Mouse (Mus musculus) neural tube, embryonic 12.5 days (tissue): ENCODE measurements at regions not wholly inside any gene's neighbourhood (a gene's known extent, or its start where the extent isn't known, plus 50 kb on each side); places are given as distances from the start of the nearest gene placed in this dataset.

Experiments
- ATAC-seq: fragments of 200-750 bp; cut with Nextera tagmentation; 2 replicates; pipeline ENCODE4 v1.8.0; 2017; ENCODE audit warnings: low read depth, mild to moderate bottlenecking, moderate TSS enrichment, moderate library complexity; ENCODE audit not compliant: low FRiP score
- H3K27ac ChIP-seq: fragments of 300-500 bp; sonication (generic); 2 replicates; pipeline ENCODE4 v1.5.1; 2016
- H3K27me3 ChIP-seq: fragments of 300-500 bp; sonication (generic); replicated peaks from 2 replicates; pipeline ENCODE4 v1.6.1; 2016; ENCODE audit warnings: mild to moderate bottlenecking
- H3K36me3 ChIP-seq: fragments of 300-500 bp; sonication (generic); 2 replicates; pipeline ENCODE4 v1.6.1; 2016; ENCODE audit warnings: mild to moderate bottlenecking
- H3K4me1 ChIP-seq: fragments of 300-500 bp; sonication (generic); 2 replicates; pipeline ENCODE4 v1.6.1; 2016
- H3K4me2 ChIP-seq: fragments of 300-500 bp; sonication (generic); replicated peaks from 2 replicates; pipeline ENCODE4 v1.6.1; 2016; ENCODE audit warnings: mild to moderate bottlenecking
- H3K4me3 ChIP-seq: fragments of 300-500 bp; sonication (generic); 2 replicates; pipeline ENCODE4 v1.5.1; 2016
- H3K9ac ChIP-seq: fragments of 300-500 bp; sonication (generic); 2 replicates; pipeline ENCODE4 v1.6.1; 2016; ENCODE audit warnings: mild to moderate bottlenecking
- H3K9me3 ChIP-seq: fragments of 300-500 bp; sonication (generic); 2 replicates; pipeline ENCODE4 v1.6.1; 2016; ENCODE audit warnings: mild to moderate bottlenecking
- WGBS: fragments of 180-500 bp; shearing (Covaris S2); methylation state at CpG from one replicate; pipeline ENCODE4 v1.1.7; 2016; 5-methylcytosine and 5-hydroxymethylcytosine counted together

GRCm38 (mm10) chr6:88984170-88984569 lies 82.1 kb downstream of the Tpra1 start:
- Histone ChIP-seq H3K4me1 (peaks cover 28% of the 10 kb centered on the region), H3K27ac (no peak overlapping the region), H3K27me3 (no peaks in the 10 kb centered on the region), H3K4me3 (no peak overlapping the region), H3K9me3 (no peaks in the 10 kb centered on the region), H3K9ac (no peak overlapping the region), H3K36me3 (no peaks in the 10 kb centered on the region), H3K4me2 (no peak overlapping the region)
- ATAC-seq, result no peak
- WGBS, result 70% methylated on average over 4 of the region's 4 CpGs

GRCm38 (mm10) chr6:88984863-88985262 lies 82.8 kb downstream of the Tpra1 start:
- no peak for ATAC-seq
- 74% methylated on average over 4 of the region's 4 CpGs for WGBS
- no peaks in the 10 kb centered on the region for H3K9me3 ChIP-seq
- no peak overlapping the region for H3K27ac ChIP-seq
- no peaks in the 10 kb centered on the region for H3K27me3 ChIP-seq
- H3K4me1 ChIP-seq, result peaks cover 22% of the 10 kb centered on the region
- no peak overlapping the region for H3K4me2 ChIP-seq
- H3K4me3 ChIP-seq, result no peak overlapping the region
- H3K9ac ChIP-seq, result no peak overlapping the region
- no peaks in the 10 kb centered on the region for H3K36me3 ChIP-seq

- H3K27ac ChIP-seq, result no peak overlapping the region
- H3K9ac ChIP-seq, result no peak overlapping the region
- WGBS, result 90% methylated on average over 10 of the region's 10 CpGs
- H3K9me3 ChIP-seq, result no peaks in the 10 kb centered on the region
- H3K36me3 ChIP-seq, result no peaks in the 10 kb centered on the region
- ATAC-seq, result no peak
- H3K4me2 ChIP-seq, result no peak overlapping the region
- peaks cover 6% of the 10 kb centered on the region; the same call in 1 of the 2 replicates for H3K4me1 ChIP-seq
- no peaks in the 10 kb centered on the region for H3K27me3 ChIP-seq
- H3K4me3 ChIP-seq, result no peak overlapping the region
These were observed 86.5 kb downstream of the Tpra1 start for GRCm38 (mm10) chr6:88988551-88988950.

GRCm38 (mm10) chr6:88989617-88990299 lies 87.7 kb downstream of the Tpra1 start:
- Histone ChIP-seq H3K4me3 (no peak overlapping the region), H3K27ac (no peak overlapping the region), H3K9me3 (no peaks in the 10 kb centered on the region), H3K4me2 (no peak overlapping the region), H3K36me3 (no peaks in the 10 kb centered on the region), H3K9ac (no peak overlapping the region), H3K4me1 (no peaks in the 10 kb centered on the region), H3K27me3 (peaks cover 6% of the 10 kb centered on the region; the same call in 1 of the 2 replicates)
- WGBS, result 71% methylated on average over 6 of the region's 6 CpGs
- ATAC-seq, result no peak

- Histone ChIP-seq H3K4me3 (no peak overlapping the region), H3K4me2 (no peak overlapping the region), H3K36me3 (no peaks in the 10 kb centered on the region), H3K27ac (no peak overlapping the region), H3K9ac (no peak overlapping the region), H3K9me3 (no peaks in the 10 kb centered on the region), H3K27me3 (peaks cover 6% of the 10 kb centered on the region; the same call in 1 of the 2 replicates), H3K4me1 (no peaks in the 10 kb centered on the region)
- WGBS, result 48% methylated on average over 1 of the region's 1 CpGs
- no peak for ATAC-seq
These were observed 88.2 kb downstream of the Tpra1 start for GRCm38 (mm10) chr6:88990300-88990685.

- Histone ChIP-seq H3K4me1 (no peaks in the 10 kb centered on the region), H3K4me3 (no peak overlapping the region), H3K9me3 (no peaks in the 10 kb centered on the region), H3K27ac (no peak overlapping the region), H3K27me3 (peaks cover 6% of the 10 kb centered on the region; the same call in 1 of the 2 replicates), H3K36me3 (no peaks in the 10 kb centered on the region), H3K4me2 (no peak overlapping the region), H3K9ac (no peak overlapping the region)
- 94% methylated on average over 3 of the region's 3 CpGs for WGBS
- ATAC-seq, result no peak
These were observed 93.0 kb downstream of the Tpra1 start for GRCm38 (mm10) chr6:88995077-88995476.

- no peak overlapping the region for H3K27ac ChIP-seq
- no peaks in the 10 kb centered on the region for H3K36me3 ChIP-seq
- whole genome bisulfite sequencing, result 91% methylated on average over 3 of the region's 3 CpGs
- peaks cover 2% of the 10 kb centered on the region; the same call in 1 of the 2 replicates for H3K27me3 ChIP-seq
- H3K9me3 ChIP-seq, result no peaks in the 10 kb centered on the region
- H3K4me1 ChIP-seq, result peaks cover 8% of the 10 kb centered on the region; the same call in 1 of the 2 replicates
- no peak overlapping the region for H3K9ac ChIP-seq
- no peak overlapping the region for H3K4me2 ChIP-seq
- ATAC-seq, result no peak
- no peak overlapping the region for H3K4me3 ChIP-seq
These were observed 97.1 kb downstream of the Tpra1 start for GRCm38 (mm10) chr6:88998927-88999722.

GRCm38 (mm10) chr6:89000359-89000758 lies 98.3 kb downstream of the Tpra1 start:
- H3K9ac ChIP-seq, result 0 out of 2 replicates have a peak overlapping the region, but pooled peaks have one; percentile 9
- H3K4me2 ChIP-seq, result no peak overlapping the region
- ATAC-seq, result no peak
- 25% methylated on average over 14 of the region's 14 CpGs for WGBS
- no peaks in the 10 kb centered on the region for H3K36me3 ChIP-seq
- no peaks in the 10 kb centered on the region for H3K9me3 ChIP-seq
- H3K27me3 ChIP-seq, result no peaks in the 10 kb centered on the region
- peaks cover 8% of the 10 kb centered on the region; the same call in 1 of the 2 replicates for H3K4me1 ChIP-seq
- H3K27ac ChIP-seq, result no peak overlapping the region
- H3K4me3 ChIP-seq, result no peak overlapping the region

GRCm38 (mm10) chr6:89003197-89003923 lies 101.3 kb downstream of the Tpra1 start:
- Histone ChIP-seq H3K4me1 (peaks cover 21% of the 10 kb centered on the region), H3K36me3 (no peaks in the 10 kb centered on the region), H3K4me2 (no peak overlapping the region), H3K27ac (no peak overlapping the region), H3K9me3 (no peaks in the 10 kb centered on the region), H3K27me3 (no peaks in the 10 kb centered on the region), H3K9ac (no peak overlapping the region), H3K4me3 (no peak overlapping the region)
- no peak for ATAC-seq
- WGBS, result 61% methylated on average over 6 of the region's 6 CpGs

- no peaks in the 10 kb centered on the region for H3K9me3 ChIP-seq
- H3K9ac ChIP-seq, result no peak overlapping the region
- ATAC-seq, result no peak
- H3K4me2 ChIP-seq, result no peak overlapping the region
- 47% methylated on average over 4 of the region's 4 CpGs for WGBS
- no peaks in the 10 kb centered on the region for H3K27me3 ChIP-seq
- H3K4me3 ChIP-seq, result no peak overlapping the region
- H3K4me1 ChIP-seq, result peaks cover 35% of the 10 kb centered on the region
- no peaks in the 10 kb centered on the region for H3K36me3 ChIP-seq
- no peak overlapping the region for H3K27ac ChIP-seq
These were observed 103.0 kb downstream of the Tpra1 start for GRCm38 (mm10) chr6:89005094-89005493.

- Histone ChIP-seq H3K27ac (peak overlapping the region; percentile 4; the same call in 1 of the 2 replicates), H3K4me3 (no peak overlapping the region), H3K27me3 (no peaks in the 10 kb centered on the region), H3K4me1 (peaks cover 44% of the 10 kb centered on the region), H3K36me3 (no peaks in the 10 kb centered on the region), H3K4me2 (peak overlapping the region; percentile 44), H3K9me3 (no peaks in the 10 kb centered on the region), H3K9ac (no peak overlapping the region)
- WGBS, result 17% methylated on average over 17 of the region's 17 CpGs
- peak; percentile 29; the same call in 1 of the 2 replicates for ATAC-seq
These were observed 104.9 kb downstream of the Tpra1 start for GRCm38 (mm10) chr6:89006997-89007396.

- Histone ChIP-seq H3K4me3 (no peak overlapping the region), H3K9ac (no peak overlapping the region), H3K27me3 (no peaks in the 10 kb centered on the region), H3K4me1 (peaks cover 47% of the 10 kb centered on the region), H3K9me3 (no peaks in the 10 kb centered on the region), H3K36me3 (no peaks in the 10 kb centered on the region), H3K27ac (no peak overlapping the region), H3K4me2 (no peak overlapping the region)
- no peak for ATAC-seq
- 68% methylated on average over 2 of the region's 2 CpGs for WGBS
These were observed 105.5 kb downstream of the Tpra1 start for GRCm38 (mm10) chr6:89007516-89007915.
